Mouse (Mus musculus) kidney, adult 11 months (tissue): ENCODE data around the gene Mok.

ENCODE experiments used
- DNase-seq: peaks from one replicate; pipeline ENCODE4 v3.0.0; 2022

Gene Mok

GRCm38 (mm10) chr12:110806301-110806970 lies 34.3 kb downstream of the Mok start:
- DNase-seq, result peak; percentile 39

GRCm38 (mm10) chr12:110804261-110804660 lies 36.5 kb downstream of the Mok start:
- no peak for DNase-seq

- no peak for DNase-seq
These were observed 38.0 kb downstream of the Mok start for GRCm38 (mm10) chr12:110802674-110803297.

- no peak for DNase-seq
These were observed 38.8 kb downstream of the Mok start for GRCm38 (mm10) chr12:110801876-110802464.

- peak; percentile 31 for DNase-seq
These were observed 41.5 kb downstream of the Mok start for GRCm38 (mm10) chr12:110799226-110799625.

- DNase-seq, result peak; percentile 75
These were observed 42.8 kb downstream of the Mok start for GRCm38 (mm10) chr12:110797842-110798431.

- DNase-seq, result no peak
These were observed 43.5 kb downstream of the Mok start for GRCm38 (mm10) chr12:110797202-110797601.

GRCm38 (mm10) chr12:110796748-110797147 lies 44.0 kb downstream of the Mok start:
- DNase-seq, result peak; percentile 35

- no peak for DNase-seq
These were observed 45.7 kb downstream of the Mok start for GRCm38 (mm10) chr12:110795035-110795434.

- DNase-seq, result no peak
These were observed 49.7 kb downstream of the Mok start for GRCm38 (mm10) chr12:110791026-110791425.

GRCm38 (mm10) chr12:110790580-110790979 lies 50.2 kb downstream of the Mok start:
- no peak for DNase-seq

GRCm38 (mm10) chr12:110786243-110786642 lies 54.5 kb downstream of the Mok start:
- DNase-seq, result no peak

- no peak for DNase-seq
These were observed 56.5 kb downstream of the Mok start for GRCm38 (mm10) chr12:110784211-110784610.

GRCm38 (mm10) chr12:110782278-110782677 lies 58.5 kb downstream of the Mok start:
- no peak for DNase-seq

- DNase-seq, result no peak
These were observed 59.6 kb downstream of the Mok start for GRCm38 (mm10) chr12:110781181-110781580.

GRCm38 (mm10) chr12:110779296-110779695 lies 61.4 kb downstream of the Mok start:
- DNase-seq, result no peak

GRCm38 (mm10) chr12:110777853-110778252 lies 62.9 kb downstream of the Mok start:
- DNase-seq, result no peak

- peak; percentile 23 for DNase-seq
These were observed 64.9 kb downstream of the Mok start for GRCm38 (mm10) chr12:110775628-110776426.

GRCm38 (mm10) chr12:110771961-110772360 lies 68.8 kb downstream of the Mok start:
- no peak for DNase-seq

GRCm38 (mm10) chr12:110770479-110771247 lies 70.1 kb downstream of the Mok start:
- no peak for DNase-seq

GRCm38 (mm10) chr12:110769660-110770297 lies 71.0 kb downstream of the Mok start:
- DNase-seq, result no peak

- no peak for DNase-seq
These were observed 72.2 kb downstream of the Mok start for GRCm38 (mm10) chr12:110768562-110768961.
